Mouse (Mus musculus) brain, embryonic 14.5 days (tissue): ENCODE data around the gene Med20.

ENCODE experiments used
- CTCF ChIP-seq: fragments of 200-500 bp; IDR thresholded peaks from 2 replicates; pipeline ENCODE4 v1.5.1; 2012; ENCODE audit warnings: inconsistent platforms, mild to moderate bottlenecking, moderate library complexity, borderline replicate concordance; ENCODE audit not compliant: insufficient read depth, insufficient read length; ENCODE audit errors: extremely low read depth
- POLR2A ChIP-seq: fragments of 200-500 bp; IDR thresholded peaks from 2 replicates; pipeline ENCODE4 v1.6.1; 2012; ENCODE audit warnings: mild to moderate bottlenecking, inconsistent platforms, borderline replicate concordance; ENCODE audit not compliant: poor library complexity, insufficient read depth, insufficient read length, severe bottlenecking; ENCODE audit errors: extremely low read depth

DNA sequence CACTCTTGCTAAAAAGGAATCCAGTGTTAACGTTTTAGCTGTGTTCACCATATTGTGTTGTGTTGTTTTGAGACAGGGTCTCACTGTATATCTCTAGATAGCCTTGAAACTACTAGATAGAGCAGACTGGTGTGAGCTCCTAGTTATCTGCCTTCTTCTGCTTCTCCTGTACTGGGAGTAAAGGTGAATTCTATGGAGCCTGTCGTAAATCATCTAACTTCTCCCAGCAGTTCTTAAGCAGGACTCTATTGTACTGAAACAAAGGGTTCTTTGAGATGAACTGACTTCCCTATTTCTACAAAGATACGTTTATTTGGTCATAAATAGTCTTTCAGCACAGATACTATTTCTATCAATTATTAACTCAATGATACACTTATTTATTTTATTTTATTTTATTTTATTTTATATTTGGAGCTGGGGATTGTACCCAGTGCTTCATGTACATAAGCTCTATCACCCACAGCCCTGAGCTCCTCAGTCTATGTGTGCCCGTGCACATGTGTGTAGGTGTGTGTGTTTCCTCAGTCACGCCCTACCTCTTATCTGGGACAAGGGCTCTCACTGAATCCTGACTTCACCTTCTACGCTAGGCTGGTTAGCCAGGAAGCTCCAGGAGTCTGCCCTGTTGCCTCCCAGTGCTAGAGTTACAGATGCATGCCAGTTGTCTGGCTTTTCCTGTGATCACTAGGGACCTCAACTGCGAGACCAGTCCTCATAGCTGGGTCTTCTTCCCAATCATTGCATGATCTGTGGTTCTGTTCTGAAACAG, 22.8 kb downstream of the Med20 start:
- no peak for TF ChIP-seq CTCF
- no peak for TF ChIP-seq POLR2A
